Mouse (Mus musculus): ENCODE data around the gene Arhgap18. TPM values are rescaled to one million over a fixed set of nuclear protein-coding genes. Genes with fewer than 3 reads are reported as not detected.

The Arhgap18 gene
- polyA plus RNA-seq, 1 experiment: 2.3 TPM

GRCm38 (mm10) chr10:26791810-26792209, 38.6 kb downstream of the Arhgap18 start:
- peaks cover 5% of the 10 kb centered on the region for H3K4me1 ChIP-seq (replicated peaks; ENCODE audit: control insufficient read depth, insufficient read depth, low read length)
- WGBS: 41% methylated on average over 3 of the region's 3 CpGs

GRCm38 (mm10) chr10:26793013-26793412, 39.8 kb downstream of the Arhgap18 start:
- 97% methylated on average over 8 of the region's 8 CpGs for WGBS
- Histone ChIP-seq H3K27me3 (ENCODE audit: control insufficient read depth, insufficient read depth, low read length) (no peaks in the 10 kb centered on the region), H3K4me1 (replicated peaks; ENCODE audit: control insufficient read depth, insufficient read depth, low read length) (peaks cover 5% of the 10 kb centered on the region), H3K4me3 (ENCODE audit: control insufficient read depth, insufficient read depth, low read length) (no peak overlapping the region), H3K27ac (ENCODE audit: control insufficient read depth, insufficient read depth, low read length) (no peak overlapping the region), H3K36me3 (ENCODE audit: control insufficient read depth, insufficient read depth, low read length) (no peaks in the 10 kb centered on the region)
- no peak for DNase-seq
- TF ChIP-seq CTCF (IDR thresholded peaks at IDR 0.05; ENCODE audit: borderline replicate concordance, control insufficient read depth, extremely low read depth, insufficient read depth, low read length, poor library complexity) (no peak), POLR2A (IDR thresholded peaks at IDR 0.05; ENCODE audit: control insufficient read depth, extremely low read depth, insufficient read depth, low read length, poor library complexity) (no peak)

More at GRCm38 (mm10) chr10:26791810-26792209, 38.6 kb downstream of the Arhgap18 start:
- H3K36me3 ChIP-seq (ENCODE audit: control insufficient read depth, insufficient read depth, low read length): no peaks in the 10 kb centered on the region
- no peak overlapping the region for H3K4me3 ChIP-seq (ENCODE audit: control insufficient read depth, insufficient read depth, low read length)
- TF ChIP-seq CTCF (IDR thresholded peaks at IDR 0.05; ENCODE audit: borderline replicate concordance, control insufficient read depth, extremely low read depth, insufficient read depth, low read length, poor library complexity): no peak
- TF ChIP-seq POLR2A (IDR thresholded peaks at IDR 0.05; ENCODE audit: control insufficient read depth, extremely low read depth, insufficient read depth, low read length, poor library complexity): no peak
- no peak for DNase-seq
- no peaks in the 10 kb centered on the region for H3K27me3 ChIP-seq (ENCODE audit: control insufficient read depth, insufficient read depth, low read length)
- H3K27ac ChIP-seq (ENCODE audit: control insufficient read depth, insufficient read depth, low read length): no peak overlapping the region

- Histone ChIP-seq H3K36me3 (ENCODE audit: control insufficient read depth, insufficient read depth, low read length) (no peaks in the 10 kb centered on the region), H3K27ac (ENCODE audit: control insufficient read depth, insufficient read depth, low read length) (no peak overlapping the region), H3K27me3 (ENCODE audit: control insufficient read depth, insufficient read depth, low read length) (no peaks in the 10 kb centered on the region), H3K4me1 (replicated peaks; ENCODE audit: control insufficient read depth, insufficient read depth, low read length) (peaks cover 14% of the 10 kb centered on the region), H3K4me3 (ENCODE audit: control insufficient read depth, insufficient read depth, low read length) (no peak overlapping the region)
- no peak for TF ChIP-seq CTCF (IDR thresholded peaks at IDR 0.05; ENCODE audit: borderline replicate concordance, control insufficient read depth, extremely low read depth, insufficient read depth, low read length, poor library complexity)
- TF ChIP-seq POLR2A (IDR thresholded peaks at IDR 0.05; ENCODE audit: control insufficient read depth, extremely low read depth, insufficient read depth, low read length, poor library complexity): no peak
- DNase-seq: no peak
- WGBS: 63% methylated on average over 10 of the region's 10 CpGs
Measured at GRCm38 (mm10) chr10:26796432-26797286, 43.4 kb downstream of the Arhgap18 start.

- Histone ChIP-seq H3K36me3 (ENCODE audit: control insufficient read depth, insufficient read depth, low read length) (no peaks in the 10 kb centered on the region), H3K27ac (ENCODE audit: control insufficient read depth, insufficient read depth, low read length) (no peak overlapping the region), H3K4me1 (replicated peaks; ENCODE audit: control insufficient read depth, insufficient read depth, low read length) (peaks cover 14% of the 10 kb centered on the region), H3K4me3 (ENCODE audit: control insufficient read depth, insufficient read depth, low read length) (no peak overlapping the region), H3K27me3 (ENCODE audit: control insufficient read depth, insufficient read depth, low read length) (no peaks in the 10 kb centered on the region)
- WGBS: 22% methylated on average over 7 of the region's 7 CpGs
- DNase-seq: no peak
- TF ChIP-seq POLR2A (IDR thresholded peaks at IDR 0.05; ENCODE audit: control insufficient read depth, extremely low read depth, insufficient read depth, low read length, poor library complexity): no peak
Measured at GRCm38 (mm10) chr10:26797287-26797672, 44.1 kb downstream of the Arhgap18 start.

- H3K36me3 ChIP-seq (ENCODE audit: control insufficient read depth, insufficient read depth, low read length): no peaks in the 10 kb centered on the region
- H3K4me3 ChIP-seq (ENCODE audit: control insufficient read depth, insufficient read depth, low read length): no peak overlapping the region
- 54% methylated on average over 10 of the region's 10 CpGs for WGBS
- no peak for TF ChIP-seq POLR2A (IDR thresholded peaks at IDR 0.05; ENCODE audit: control insufficient read depth, extremely low read depth, insufficient read depth, low read length, poor library complexity)
- no peak for TF ChIP-seq CTCF (IDR thresholded peaks at IDR 0.05; ENCODE audit: borderline replicate concordance, control insufficient read depth, extremely low read depth, insufficient read depth, low read length, poor library complexity)
- peaks cover 14% of the 10 kb centered on the region for H3K4me1 ChIP-seq (replicated peaks; ENCODE audit: control insufficient read depth, insufficient read depth, low read length)
- H3K27me3 ChIP-seq (ENCODE audit: control insufficient read depth, insufficient read depth, low read length): no peaks in the 10 kb centered on the region
- no peak overlapping the region; the same call in 1 of the 2 replicates for H3K27ac ChIP-seq (ENCODE audit: control insufficient read depth, insufficient read depth, low read length)
- no peak for DNase-seq
Measured at GRCm38 (mm10) chr10:26798752-26799411, 45.7 kb downstream of the Arhgap18 start.

- peak; percentile 51 for DNase-seq
- no peak overlapping the region for H3K4me3 ChIP-seq (ENCODE audit: control insufficient read depth, insufficient read depth, low read length)
Measured at GRCm38 (mm10) chr10:26799562-26800051, 46.4 kb downstream of the Arhgap18 start.

More at GRCm38 (mm10) chr10:26799562-26800051, 46.4 kb downstream of the Arhgap18 start:
- Histone ChIP-seq H3K36me3 (ENCODE audit: control insufficient read depth, insufficient read depth, low read length) (no peaks in the 10 kb centered on the region), H3K27me3 (ENCODE audit: control insufficient read depth, insufficient read depth, low read length) (no peaks in the 10 kb centered on the region), H3K27ac (ENCODE audit: control insufficient read depth, insufficient read depth, low read length) (peak overlapping the region; percentile 83), H3K4me1 (replicated peaks; ENCODE audit: control insufficient read depth, insufficient read depth, low read length) (peaks cover 14% of the 10 kb centered on the region)
- 8% methylated on average over 5 of the region's 5 CpGs for WGBS
- TF ChIP-seq CTCF (IDR thresholded peaks at IDR 0.05; ENCODE audit: borderline replicate concordance, control insufficient read depth, extremely low read depth, insufficient read depth, low read length, poor library complexity) (no peak), POLR2A (IDR thresholded peaks at IDR 0.05; ENCODE audit: control insufficient read depth, extremely low read depth, insufficient read depth, low read length, poor library complexity) (0 out of 2 replicates have a peak, but pooled peaks have one; percentile 28)
